Comparison of ENCODE assay signal across 22 mouse cellular contexts in the genomic region with DNA sequence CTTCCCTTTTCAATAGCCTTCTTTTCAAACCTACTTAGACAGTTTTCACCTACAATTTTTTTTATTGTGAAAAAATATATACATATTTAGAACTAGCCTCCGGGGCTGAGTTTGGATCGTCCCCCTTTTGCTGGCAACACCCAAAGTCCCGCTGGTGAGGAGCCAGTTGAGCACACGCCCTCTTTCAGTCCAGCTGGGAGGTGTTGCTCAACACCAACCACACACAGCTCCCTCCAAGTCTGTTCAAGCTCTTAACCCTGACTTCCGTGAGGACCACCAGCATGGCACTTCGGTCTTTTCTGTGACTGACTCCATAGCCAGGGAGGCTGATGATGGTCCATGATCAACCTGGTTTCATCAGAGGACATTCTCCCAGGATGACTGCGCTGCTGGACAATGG. TPM values are rescaled to one million over a fixed set of nuclear protein-coding genes. Genes with fewer than 3 reads are reported as not detected.
A peak's percentile ranks its signal among the peaks of the same experiment; 100 is the strongest.
DNase-seq lines count a peak whose midpoint lies in the region; ATAC-seq and TF ChIP-seq lines count a peak whose summit lies in the region.
"Had no signal": no experiment of that assay in that cellular context is flagged by ENCODE, and none has a peak within 500 bp of the region (broad histone marks: within the 10 kb centered on the region; RNA-seq: fewer than 3 reads in every experiment).

No protein-coding gene starts in this region.

- no peak for TF ChIP-seq POLR2A in myocyte (IDR thresholded peaks at IDR 0.05; ENCODE audit: insufficient read length, low read depth)

- no peak overlapping the region for H3K27ac ChIP-seq in lung, embryonic 15.5 days
- H3K27ac ChIP-seq in forebrain, embryonic 14.5 days (ENCODE audit: low read depth, low read length): no peak overlapping the region
- H3K27ac ChIP-seq: embryonic facial prominence, embryonic 10.5 days; hindbrain, embryonic 12.5 days; neural tube, embryonic 12.5 days had no signal

- DNase-seq in adrenal gland, adult 2 months: peak; percentile 37
- no peak for DNase-seq in adrenal gland, postnatal 36 days
- no peak for DNase-seq in lung, adult 18-20 months
- no peak for DNase-seq in forebrain, embryonic 14.5 days (ENCODE audit: low spot score)
- DNase-seq in right cerebral cortex, postnatal 14 days: no peak
- DNase-seq: cerebellum, adult 11-12 months; cerebellum, postnatal 25 days; gastrocnemius, postnatal 14 days; kidney, adult 9 months; kidney, postnatal 25 days; left cerebral cortex, postnatal 4 days; liver, postnatal 0 days; thymus, postnatal 14 days had no signal

- H3K4me1 ChIP-seq in lung, embryonic 15.5 days: peaks cover 3% of the 10 kb centered on the region; the same call in 1 of the 2 replicates
- peaks cover under 1% of the 10 kb centered on the region; the same call in 1 of the 2 replicates for H3K4me1 ChIP-seq in forebrain, embryonic 14.5 days (ENCODE audit: control insufficient read depth, insufficient read depth, low read length)

- H3K27me3 ChIP-seq in lung, embryonic 15.5 days: no peaks in the 10 kb centered on the region
- H3K27me3 ChIP-seq in myocyte (ENCODE audit: control insufficient read depth, insufficient read depth, insufficient read length): no peaks in the 10 kb centered on the region
- no peaks in the 10 kb centered on the region for H3K27me3 ChIP-seq in forebrain, embryonic 14.5 days (replicated peaks; ENCODE audit: control insufficient read depth, insufficient read depth, low read length)
- H3K27me3 ChIP-seq: hindbrain, embryonic 12.5 days; neural tube, embryonic 12.5 days had no signal

- H3K4me3 ChIP-seq in lung, embryonic 15.5 days: no peak overlapping the region
- no peak overlapping the region for H3K4me3 ChIP-seq in myocyte
- no peak overlapping the region for H3K4me3 ChIP-seq in forebrain, embryonic 14.5 days (ENCODE audit: low read depth, low read length)
- H3K4me3 ChIP-seq: embryonic facial prominence, embryonic 10.5 days; hindbrain, embryonic 12.5 days; neural tube, embryonic 12.5 days had no signal

- WGBS in lung, embryonic 15.5 days: 55% methylated on average over 7 of the region's 7 CpGs
- WGBS in forebrain, embryonic 14.5 days: 79% methylated on average over 7 of the region's 7 CpGs

- no peaks in the 10 kb centered on the region for H3K79me2 ChIP-seq in myocyte (ENCODE audit: control insufficient read depth, insufficient read depth)

- peaks cover 24% of the 10 kb centered on the region for H3K36me3 ChIP-seq in lung, embryonic 15.5 days
- H3K36me3 ChIP-seq in myocyte (ENCODE audit: control insufficient read depth, insufficient read depth): peaks cover 7% of the 10 kb centered on the region
- H3K36me3 ChIP-seq in forebrain, embryonic 14.5 days (ENCODE audit: control insufficient read depth, insufficient read depth, low read length): peaks cover 32% of the 10 kb centered on the region

- H3K9me3 ChIP-seq in lung, embryonic 15.5 days: no peaks in the 10 kb centered on the region
- no peaks in the 10 kb centered on the region for H3K9me3 ChIP-seq in forebrain, embryonic 14.5 days (replicated peaks; ENCODE audit: control insufficient read depth, low read length)
- H3K9me3 ChIP-seq: embryonic facial prominence, embryonic 10.5 days; hindbrain, embryonic 12.5 days; neural tube, embryonic 12.5 days had no signal

- H3K4me2 ChIP-seq in lung, embryonic 15.5 days: no peak overlapping the region
- no peak overlapping the region for H3K4me2 ChIP-seq in myocyte (ENCODE audit: low read depth)
- no peak overlapping the region for H3K4me2 ChIP-seq in forebrain, embryonic 14.5 days (ENCODE audit: low read length)
- H3K4me2 ChIP-seq: hindbrain, embryonic 12.5 days; midbrain, embryonic 11.5 days; neural tube, embryonic 12.5 days had no signal

- no peak overlapping the region for H3K9ac ChIP-seq in lung, embryonic 15.5 days
- no peak overlapping the region for H3K9ac ChIP-seq in forebrain, embryonic 14.5 days (ENCODE audit: low read length)
- H3K9ac ChIP-seq: hindbrain, embryonic 12.5 days; liver, postnatal 0 days; neural tube, embryonic 12.5 days had no signal

- ATAC-seq in lung, embryonic 15.5 days (ENCODE audit: borderline replicate concordance, extremely low read depth, low FRiP score, low TSS enrichment): peak; percentile 69; the same call in 1 of the 2 replicates
- ATAC-seq in granulocyte monocyte progenitor cell, adult 5-6 weeks (replicated peaks; ENCODE audit: poor library complexity, severe bottlenecking): peak; percentile 84
- no peak for ATAC-seq in forebrain, embryonic 14.5 days
- ATAC-seq: inflammation-experienced regulatory T-cells, adult 6 months; liver, postnatal 0 days had no signal

- H3ac ChIP-seq in myocyte (ENCODE audit: control insufficient read depth, insufficient read length): no peak overlapping the region

TF ChIP-seq in myocyte, 11 proteins besides CTCF, POLR2A, EP300 and RAD21:
- TF ChIP-seq E2F4 (IDR thresholded peaks at IDR 0.05; ENCODE audit: insufficient read depth) (no peak), USF1 (IDR thresholded peaks at IDR 0.05; ENCODE audit: low read depth) (no peak), SRF (IDR thresholded peaks at IDR 0.05; ENCODE audit: control insufficient read depth, insufficient read length, low read depth) (no peak), POLR2AphosphoS2 (IDR thresholded peaks at IDR 0.05; ENCODE audit: insufficient read length, low read depth) (peak; percentile 47), CEBPB (IDR thresholded peaks at IDR 0.05; ENCODE audit: insufficient read depth, poor library complexity, severe bottlenecking) (peak; percentile 66)

RNA-seq across cellular contexts. Expression of a gene that starts 5.5 kb away (rescaled TPM):
- 100 to 1,000 TPM; 163 to 165 TPM for total RNA-seq in adrenal gland, adult 2 months (2021)
- 96.1 and 100 TPM in 2 replicates for polyA plus RNA-seq in adrenal gland, adult 2 months (2012; rRNA removed)
- 100 to 1,000 TPM; 147 to 162 TPM for total RNA-seq in adrenal gland, postnatal 36 days (2021)
- polyA plus RNA-seq in lung, embryonic 15.5 days (2015; fragmentation: Nextera tagmentation; extraction: Ambion mirVana): 204 and 222 TPM in 2 replicates
- total RNA-seq in granulocyte monocyte progenitor cell, adult 5-6 weeks (2014; fragmentation: Nextera tagmentation): 73.3 and 77.9 TPM in 2 replicates
- total RNA-seq in granulocyte monocyte progenitor cell, adult 5-6 weeks (2017): 91.3 and 109 TPM in 2 replicates
- 201 TPM for polyA plus RNA-seq in myocyte (2012; fragmentation: generic; extraction: Trizol)
- polyA plus RNA-seq in forebrain, embryonic 14.5 days (2014; fragmentation: Nextera tagmentation; extraction: Ambion mirVana): 203 and 253 TPM in 2 replicates

RNA-seq across cellular contexts. Expression of a gene that starts 16.4 kb away (rescaled TPM):
- total RNA-seq in adrenal gland, adult 2 months (2021): 100 to 1,000 TPM in 1 of 2 experiments, 10 to 100 TPM in 1; 67.8 to 169 TPM
- polyA plus RNA-seq in adrenal gland, adult 2 months (2012; rRNA removed): 63.0 and 75.9 TPM in 2 replicates
- total RNA-seq in adrenal gland, postnatal 36 days (2021): 100 to 1,000 TPM in 1 of 2 experiments, 10 to 100 TPM in 1; 82.1 to 136 TPM
- 13.7 and 15.3 TPM in 2 replicates for polyA plus RNA-seq in lung, embryonic 15.5 days (2015; fragmentation: Nextera tagmentation; extraction: Ambion mirVana)
- 0.68 TPM in 1 of 2 replicates, not detected in the other for total RNA-seq in granulocyte monocyte progenitor cell, adult 5-6 weeks (2014; fragmentation: Nextera tagmentation)
- total RNA-seq in granulocyte monocyte progenitor cell, adult 5-6 weeks (2017): 0.67 TPM in 1 of 2 replicates, not detected in the other
- 52.8 TPM for polyA plus RNA-seq in myocyte (2012; fragmentation: generic; extraction: Trizol)
- polyA plus RNA-seq in forebrain, embryonic 14.5 days (2014; fragmentation: Nextera tagmentation; extraction: Ambion mirVana): 17.7 and 19.0 TPM in 2 replicates
- total RNA-seq: CH12.LX had no signal
- polyA plus RNA-seq: inflammation-experienced regulatory T-cells, adult 6 months had no signal

RNA-seq across cellular contexts. Expression of a gene that starts 21.7 kb away (rescaled TPM):
- 100 to 1,000 TPM; 734 to 761 TPM for total RNA-seq in adrenal gland, adult 2 months (2021)
- polyA plus RNA-seq in adrenal gland, adult 2 months (2012; rRNA removed): 14.2 and 14.9 TPM in 2 replicates
- 100 to 1,000 TPM; 567 to 597 TPM for total RNA-seq in adrenal gland, postnatal 36 days (2021)
- 787 and 840 TPM in 2 replicates for polyA plus RNA-seq in lung, embryonic 15.5 days (2015; fragmentation: Nextera tagmentation; extraction: Ambion mirVana)
- total RNA-seq in granulocyte monocyte progenitor cell, adult 5-6 weeks (2014; fragmentation: Nextera tagmentation): 783 and 971 TPM in 2 replicates
- 804 and 885 TPM in 2 replicates for total RNA-seq in granulocyte monocyte progenitor cell, adult 5-6 weeks (2017)
- 693 TPM for polyA plus RNA-seq in myocyte (2012; fragmentation: generic; extraction: Trizol)
- 768 and 904 TPM in 2 replicates for polyA plus RNA-seq in forebrain, embryonic 14.5 days (2014; fragmentation: Nextera tagmentation; extraction: Ambion mirVana)

RNA-seq across cellular contexts. Expression of a gene that starts 21.8 kb away (rescaled TPM):
- total RNA-seq in adrenal gland, adult 2 months (2021): 10 to 100 TPM; 52.1 to 72.0 TPM
- polyA plus RNA-seq in adrenal gland, adult 2 months (2012; rRNA removed): 62.9 and 80.0 TPM in 2 replicates
- 10 to 100 TPM; 43.8 to 70.0 TPM for total RNA-seq in adrenal gland, postnatal 36 days (2021)
- 16.3 and 17.8 TPM in 2 replicates for polyA plus RNA-seq in lung, embryonic 15.5 days (2015; fragmentation: Nextera tagmentation; extraction: Ambion mirVana)
- total RNA-seq in granulocyte monocyte progenitor cell, adult 5-6 weeks (2014; fragmentation: Nextera tagmentation): 16.4 and 19.4 TPM in 2 replicates
- 9.5 and 9.6 TPM in 2 replicates for total RNA-seq in granulocyte monocyte progenitor cell, adult 5-6 weeks (2017)
- 27.3 TPM for polyA plus RNA-seq in myocyte (2012; fragmentation: generic; extraction: Trizol)
- polyA plus RNA-seq in forebrain, embryonic 14.5 days (2014; fragmentation: Nextera tagmentation; extraction: Ambion mirVana): 17.8 and 17.9 TPM in 2 replicates

RNA-seq across cellular contexts. Expression of a gene that starts 30.5 kb away (rescaled TPM):
- 10 to 100 TPM; 23.8 to 25.0 TPM for total RNA-seq in adrenal gland, adult 2 months (2021)
- 27.1 and 27.3 TPM in 2 replicates for polyA plus RNA-seq in adrenal gland, adult 2 months (2012; rRNA removed)
- total RNA-seq in adrenal gland, postnatal 36 days (2021): 10 to 100 TPM; 16.2 to 38.1 TPM
- polyA plus RNA-seq in lung, embryonic 15.5 days (2015; fragmentation: Nextera tagmentation; extraction: Ambion mirVana): 13.9 and 15.8 TPM in 2 replicates
- not detected in 2 replicates for total RNA-seq in granulocyte monocyte progenitor cell, adult 5-6 weeks (2014; fragmentation: Nextera tagmentation)
- total RNA-seq in granulocyte monocyte progenitor cell, adult 5-6 weeks (2017): not detected in 2 replicates
- 63.1 TPM for polyA plus RNA-seq in myocyte (2012; fragmentation: generic; extraction: Trizol)
- 32.0 and 36.3 TPM in 2 replicates for polyA plus RNA-seq in forebrain, embryonic 14.5 days (2014; fragmentation: Nextera tagmentation; extraction: Ambion mirVana)

Comparison
In these comparisons a context has a peak if more than half of its experiments do, and no peak if none do; other contexts are left out.
1. RNA of a gene that starts 21.7 kb away (polyA plus RNA-seq): 768 to 904 TPM in forebrain, embryonic 14.5 days, 787 to 840 TPM in lung, embryonic 15.5 days and 693 TPM in myocyte (single experiment); 14.2 to 14.9 TPM in adrenal gland, adult 2 months; every median in the first group is over 10 times any median in the second.